Mouse (Mus musculus) MEL (cell line): ENCODE measurements around the gene Afg1l. TPM values are rescaled to one million over a fixed set of nuclear protein-coding genes. Genes with fewer than 3 reads are reported as not detected.

Source experiments
- DNase-seq: peaks from one replicate; pipeline ENCODE4 v3.0.0; 2011; ENCODE audit warnings: low read depth, low spot score
- H3K27ac ChIP-seq: 2 replicates; pipeline ENCODE4 v1.5.1; 2012; ENCODE audit warnings: low read depth, mild to moderate bottlenecking, control low read depth, low read length, moderate library complexity; ENCODE audit not compliant: control insufficient read depth
- H3K27me3 ChIP-seq, 2 experiments: fragments of 150-350 bp in 1 of 2; sonication (generic) in 1 of 2; 2 replicates each; pipeline ENCODE4 v1.6.1; 2012; ENCODE audit warnings: low read length in 2 of 2, mild to moderate bottlenecking in 2 of 2, improper control_type of control experiment in 1 of 2, moderate library complexity in 1 of 2; ENCODE audit not compliant: insufficient read depth in 2 of 2, control insufficient read depth in 1 of 2
- H3K36me3 ChIP-seq, 2 experiments: 2 replicates each; pipeline ENCODE4 v1.6.1; 2012 to 2014; ENCODE audit warnings: low read length in 2 of 2, improper control_type of control experiment in 1 of 2, inconsistent platforms in 1 of 2, mild to moderate bottlenecking in 1 of 2; ENCODE audit not compliant: insufficient read depth in 2 of 2, control insufficient read depth in 1 of 2
- H3K4me1 ChIP-seq, 2 experiments: fragments of 150-350 bp in 1 of 2; sonication (generic) in 1 of 2; 2 replicates each; pipeline ENCODE4 v1.6.1; 2012; ENCODE audit warnings: low read length in 2 of 2, improper control_type of control experiment in 1 of 2, mild to moderate bottlenecking in 1 of 2; ENCODE audit not compliant: insufficient read depth in 2 of 2, control insufficient read depth in 1 of 2
- H3K4me3 ChIP-seq, 2 experiments: fragments of 150-350 bp in 1 of 2; sonication (generic) in 1 of 2; 2 replicates each; pipeline ENCODE4 v1.5.1; 2012; ENCODE audit warnings: low read depth in 2 of 2, low read length in 2 of 2, mild to moderate bottlenecking in 2 of 2, moderate library complexity in 2 of 2, control low read depth in 1 of 2, improper control_type of control experiment in 1 of 2; ENCODE audit not compliant: control insufficient read depth in 1 of 2, insufficient read depth in 1 of 2
- H3K79me2 ChIP-seq: 2 replicates; pipeline ENCODE4 v1.6.1; 2012; ENCODE audit warnings: mild to moderate bottlenecking, low read length, moderate library complexity; ENCODE audit not compliant: control insufficient read depth, poor library complexity, insufficient read depth
- H3K9ac ChIP-seq: 2 replicates; pipeline ENCODE4 v1.6.1; 2012; ENCODE audit warnings: low read depth, mild to moderate bottlenecking, control low read depth, low read length, moderate library complexity; ENCODE audit not compliant: control insufficient read depth, poor library complexity, severe bottlenecking
- H3K9me3 ChIP-seq: fragments of 150-350 bp; sonication (generic); replicated peaks from 2 replicates; pipeline ENCODE4 v1.6.1; 2012; ENCODE audit warnings: mild to moderate bottlenecking, low read length, improper control_type of control experiment, moderate library complexity; ENCODE audit not compliant: insufficient read depth
- BHLHE40 ChIP-seq: IDR thresholded peaks from 2 replicates; pipeline ENCODE4 v1.6.1; 2012; ENCODE audit warnings: low read depth, mild to moderate bottlenecking, inconsistent platforms, low read length, improper control_type of control experiment, borderline replicate concordance
- CTCF ChIP-seq, 3 experiments: IDR thresholded peaks in 2 of 3; conservative IDR thresholded peaks in 1 of 3; 2 replicates each; pipeline ENCODE4 v1.5.1; 2011 to 2012; ENCODE audit warnings: low read length in 3 of 3, low read depth in 2 of 3, mild to moderate bottlenecking in 2 of 3, improper control_type of control experiment in 1 of 3, inconsistent platforms in 1 of 3, mixed read lengths in 1 of 3, moderate library complexity in 1 of 3; ENCODE audit not compliant: control insufficient read depth in 1 of 3, insufficient read depth in 1 of 3, poor library complexity in 1 of 3, severe bottlenecking in 1 of 3
- ELF1 ChIP-seq: IDR thresholded peaks from 2 replicates; pipeline ENCODE4 v1.6.1; 2014; ENCODE audit warnings: low read depth, mild to moderate bottlenecking, inconsistent platforms, low read length, improper control_type of control experiment, moderate library complexity
- JUND ChIP-seq: IDR thresholded peaks from 2 replicates; pipeline ENCODE4 v1.6.1; 2011; ENCODE audit warnings: low read depth, mild to moderate bottlenecking, improper control_type of control experiment, low read length
- KAT2A ChIP-seq: conservative IDR thresholded peaks from 2 replicates; pipeline ENCODE4 v1.6.1; 2012; ENCODE audit warnings: low read depth, low read length, improper control_type of control experiment, inconsistent platforms
- MAZ ChIP-seq: IDR thresholded peaks from 2 replicates; pipeline ENCODE4 v1.6.1; 2012; ENCODE audit warnings: low read depth, mild to moderate bottlenecking, inconsistent platforms, low read length, improper control_type of control experiment
- MEF2A ChIP-seq: IDR thresholded peaks from 2 replicates; pipeline ENCODE4 v1.6.1; 2014; ENCODE audit warnings: low read depth, mild to moderate bottlenecking, inconsistent platforms, low read length, improper control_type of control experiment; ENCODE audit not compliant: poor library complexity, insufficient replicate concordance, severe bottlenecking; ENCODE audit errors: extremely low read depth
- MXI1 ChIP-seq: IDR thresholded peaks from 2 replicates; pipeline ENCODE4 v1.6.1; 2011; ENCODE audit warnings: mild to moderate bottlenecking, low read depth, low read length, improper control_type of control experiment
- MYC ChIP-seq: IDR thresholded peaks from 2 replicates; pipeline ENCODE4 v1.6.1; 2011; ENCODE audit warnings: low read depth, mild to moderate bottlenecking, low read length, improper control_type of control experiment, moderate library complexity
- NELFE ChIP-seq: IDR thresholded peaks from 2 replicates; pipeline ENCODE4 v1.6.1; 2011; ENCODE audit warnings: low read depth, low read length, improper control_type of control experiment
- POLR2AphosphoS2 ChIP-seq: IDR thresholded peaks from 2 replicates; pipeline ENCODE4 v1.6.1; 2011; ENCODE audit warnings: low read length, improper control_type of control experiment
- RAD21 ChIP-seq: IDR thresholded peaks from 2 replicates; pipeline ENCODE4 v1.6.1; 2011; ENCODE audit warnings: mild to moderate bottlenecking, low read depth, low read length, improper control_type of control experiment
- SIN3A ChIP-seq: IDR thresholded peaks from 2 replicates; pipeline ENCODE4 v1.6.1; 2012; ENCODE audit warnings: low read length, improper control_type of control experiment, inconsistent platforms
- SMC3 ChIP-seq: IDR thresholded peaks from 2 replicates; pipeline ENCODE4 v1.6.1; 2011; ENCODE audit warnings: low read depth, low read length, improper control_type of control experiment
- USF1 ChIP-seq: IDR thresholded peaks from 2 replicates; pipeline ENCODE4 v1.6.1; 2014; ENCODE audit warnings: low read depth, mild to moderate bottlenecking, inconsistent platforms, low read length, improper control_type of control experiment, moderate library complexity
- USF2 ChIP-seq, 2 experiments: IDR thresholded peaks; 2 replicates each; pipeline ENCODE4 v1.6.1; 2011 to 2012; ENCODE audit warnings: improper control_type of control experiment in 2 of 2, low read length in 2 of 2, borderline replicate concordance in 1 of 2, inconsistent platforms in 1 of 2, low read depth in 1 of 2, mild to moderate bottlenecking in 1 of 2; ENCODE audit not compliant: insufficient read depth in 1 of 2
- ZC3H11A ChIP-seq: IDR thresholded peaks from 2 replicates; pipeline ENCODE4 v1.6.1; 2012; ENCODE audit warnings: low read depth, mild to moderate bottlenecking, inconsistent platforms, low read length, improper control_type of control experiment
- polyA plus RNA-seq, 2 experiments: library from polyadenylated mRNA; stranded (reverse) in 1 of 2; unstranded in 1 of 2; fragments of >175 nt in 1 of 2; fragments of >200 nt in 1 of 2; gene quantifications; 2 replicates each; pipeline versions ENCODE4 v1.2.1 to v1.2.4; 2012; ENCODE audit warnings: low replicate concordance in 2 of 2, low read depth in 1 of 2; ENCODE audit not compliant: insufficient read length in 2 of 2, insufficient read depth in 1 of 2, missing spikeins in 1 of 2
- total RNA-seq: library from RNA; depleted of rRNA; stranded (reverse); fragments of 300-350 nt; gene quantifications from 2 replicates; pipeline ENCODE4 v1.2.3, GENCODE M21; 2012

The Afg1l gene
- total and polyA plus RNA-seq, 3 experiments: 3.4 to 3.7 TPM; not detected in 1

DNA sequence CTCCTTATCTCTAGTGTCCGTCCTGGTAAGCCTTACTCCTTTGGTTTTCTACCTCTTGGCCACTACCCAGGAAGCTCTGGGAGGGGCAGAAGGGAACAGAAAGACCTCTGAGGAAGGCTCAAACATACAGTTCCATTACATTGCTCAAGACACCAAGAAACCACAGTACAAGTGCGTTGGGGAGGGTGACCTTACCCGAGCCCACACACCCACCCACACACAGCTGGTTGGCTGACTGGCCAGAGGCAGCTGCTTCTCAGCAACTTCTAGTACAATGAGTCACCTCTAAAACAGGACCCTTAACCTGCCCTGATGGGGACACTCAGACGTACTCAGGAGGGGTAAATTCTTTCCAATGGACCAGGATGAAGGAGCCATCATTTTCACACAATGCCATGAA lies 184.5 kb downstream of the Afg1l start:
- no peak overlapping the region for H3K9ac ChIP-seq

DNA sequence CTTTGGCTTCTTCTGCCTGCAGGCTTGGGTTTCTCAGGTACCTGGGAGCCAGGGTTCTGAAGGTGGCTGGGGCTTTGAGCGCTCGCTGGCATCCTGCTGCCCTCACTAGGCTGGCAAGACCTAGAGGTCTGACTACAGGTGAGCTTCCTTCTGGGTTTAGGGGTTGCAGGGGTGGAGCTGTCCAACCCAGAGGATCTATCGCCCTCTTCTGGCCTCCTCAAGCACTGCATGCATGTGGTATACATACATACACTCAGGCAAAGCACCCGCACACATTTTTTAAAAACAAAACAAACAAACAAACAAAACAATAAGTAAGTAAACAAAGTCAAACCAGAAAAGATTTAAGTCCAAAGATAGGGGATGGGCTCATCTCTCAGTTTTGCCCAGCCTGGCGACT lies 187.0 kb downstream of the Afg1l start:
- Histone ChIP-seq H3K4me3 (no peak overlapping the region), H3K4me1 (no peaks in the 10 kb centered on the region), H3K9ac (no peak overlapping the region), H3K27ac (no peak overlapping the region), H3K79me2 (no peaks in the 10 kb centered on the region), H3K36me3 (no peaks in the 10 kb centered on the region), H3K27me3 (no peaks in the 10 kb centered on the region), H3K9me3 (no peaks in the 10 kb centered on the region)
- peak; percentile 77 for DNase-seq
- TF ChIP-seq SIN3A (peak; percentile 48; the same call in 1 of the 2 replicates), SMC3 (peak; percentile 97), ZC3H11A (peak; percentile 97), NELFE (no peak), BHLHE40 (peak; percentile 39; the same call in 1 of the 2 replicates), USF1 (peak; percentile 28; the same call in 1 of the 2 replicates), ELF1 (peak; percentile 29; the same call in 1 of the 2 replicates), CTCF (IDR thresholded peaks at IDR 0.05 in 2 of 3, conservative IDR thresholded peaks at IDR 0.05 in 1 of 3; ENCODE audit: control insufficient read depth in 1 of 3, insufficient read depth in 1 of 3, low read depth in 2 of 3, low read length in 3 of 3, poor library complexity in 1 of 3, severe bottlenecking in 1 of 3) (peak; percentile 87 to 97 (median 88)), JUND (no peak), POLR2AphosphoS2 (no peak), MAZ (peak; percentile 63; the same call in 1 of the 2 replicates), MXI1 (0 out of 2 replicates have a peak, but pooled peaks have one; percentile 39), MYC (0 out of 2 replicates have a peak, but pooled peaks have one; percentile 33), RAD21 (peak; percentile 94), KAT2A (no peak)

More for the DNA sequence above, 184.5 kb downstream of the Afg1l start:
- Histone ChIP-seq H3K36me3 (no peaks in the 10 kb centered on the region), H3K4me3 (no peak overlapping the region), H3K4me1 (no peaks in the 10 kb centered on the region), H3K79me2 (no peaks in the 10 kb centered on the region), H3K9me3 (no peaks in the 10 kb centered on the region), H3K27ac (no peak overlapping the region), H3K27me3 (no peaks in the 10 kb centered on the region)
- DNase-seq: no peak
- no peak for TF ChIP-seq ZC3H11A

DNA sequence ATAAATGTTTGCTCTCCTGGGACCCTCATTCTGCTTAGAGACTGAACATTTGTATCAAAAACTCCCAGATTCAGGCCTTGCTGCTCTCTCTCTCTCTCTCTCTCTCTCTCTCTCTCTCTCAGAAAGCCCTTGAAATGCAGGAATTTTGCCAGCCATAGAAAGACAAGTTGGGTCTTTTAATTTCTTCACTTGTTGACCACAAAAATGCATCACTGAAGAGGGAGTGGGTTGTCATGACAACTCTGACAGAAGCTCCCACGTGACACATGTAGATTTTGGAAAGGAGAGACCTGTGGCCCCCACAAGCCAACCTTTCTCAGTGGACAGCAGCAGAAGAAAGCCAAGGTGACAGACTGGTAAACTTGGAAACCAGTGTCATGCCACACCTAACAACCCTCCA lies 190.7 kb downstream of the Afg1l start:
- Histone ChIP-seq H3K36me3 (no peaks in the 10 kb centered on the region), H3K79me2 (no peaks in the 10 kb centered on the region), H3K9ac (no peak overlapping the region), H3K9me3 (no peaks in the 10 kb centered on the region), H3K27ac (no peak overlapping the region), H3K4me1 (no peaks in the 10 kb centered on the region), H3K4me3 (no peak overlapping the region), H3K27me3 (no peaks in the 10 kb centered on the region)
- no peak for TF ChIP-seq USF2 (IDR thresholded peaks at IDR 0.05; ENCODE audit: borderline replicate concordance in 1 of 2, insufficient read depth in 1 of 2, low read depth in 1 of 2, low read length in 2 of 2)
- TF ChIP-seq CTCF (IDR thresholded peaks at IDR 0.05 in 2 of 3, conservative IDR thresholded peaks at IDR 0.05 in 1 of 3; ENCODE audit: control insufficient read depth in 1 of 3, insufficient read depth in 1 of 3, low read depth in 2 of 3, low read length in 3 of 3, poor library complexity in 1 of 3, severe bottlenecking in 1 of 3): no peak
- no peak for TF ChIP-seq SMC3
- TF ChIP-seq USF1: 0 out of 2 replicates have a peak, but pooled peaks have one; percentile 14
- no peak for TF ChIP-seq MEF2A
- no peak for DNase-seq
